Mouse (Mus musculus) central nervous system, embryonic 11.5 days (tissue): ENCODE measurements around the gene Ptms. TPM values are rescaled to one million over a fixed set of nuclear protein-coding genes. Genes with fewer than 3 reads are reported as not detected.

Source experiments
- polyA plus RNA-seq: library from polyadenylated mRNA; depleted of rRNA; stranded (reverse); fragments of >200 nt; gene quantifications from 2 replicates; pipeline ENCODE4 v1.2.3, GENCODE M21; 2012; rRNA removed

Ptms gene
- 1,105 and 3,481 TPM in 2 replicates for polyA plus RNA-seq

DNA sequence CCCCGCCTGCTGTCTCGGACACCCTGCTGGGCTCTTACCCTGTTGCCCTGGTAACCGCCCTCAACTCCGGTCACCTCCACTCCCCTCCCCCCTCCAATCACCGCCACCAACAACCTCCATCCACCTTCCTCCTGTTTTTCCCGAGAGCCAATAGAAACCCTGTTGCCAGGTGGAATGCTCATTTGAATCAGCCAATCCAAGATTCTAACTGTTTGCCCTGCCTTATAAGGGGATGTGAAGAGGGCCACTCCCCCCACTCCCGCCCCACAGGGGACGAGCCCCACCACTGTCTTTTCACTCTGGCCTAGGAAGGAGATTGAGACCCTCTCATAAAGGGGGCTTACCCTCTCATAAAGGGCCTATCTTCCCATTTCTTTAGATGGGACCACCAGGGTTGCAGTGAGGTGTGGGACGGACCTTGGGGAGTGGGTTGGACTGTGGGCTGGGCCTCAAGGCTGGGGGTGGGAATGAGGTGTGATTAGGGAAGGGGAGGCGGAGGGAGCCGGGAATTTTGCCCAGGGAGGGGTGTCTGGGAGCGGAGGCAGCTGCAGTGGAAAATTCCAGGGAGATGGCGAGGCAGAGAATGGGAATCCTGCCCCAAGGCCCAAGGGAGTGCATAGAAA is at the start of gene Ptms:
TSS of gene Ptms (minus strand) at position 409 of the 623 bp plus-strand sequence.

DNA sequence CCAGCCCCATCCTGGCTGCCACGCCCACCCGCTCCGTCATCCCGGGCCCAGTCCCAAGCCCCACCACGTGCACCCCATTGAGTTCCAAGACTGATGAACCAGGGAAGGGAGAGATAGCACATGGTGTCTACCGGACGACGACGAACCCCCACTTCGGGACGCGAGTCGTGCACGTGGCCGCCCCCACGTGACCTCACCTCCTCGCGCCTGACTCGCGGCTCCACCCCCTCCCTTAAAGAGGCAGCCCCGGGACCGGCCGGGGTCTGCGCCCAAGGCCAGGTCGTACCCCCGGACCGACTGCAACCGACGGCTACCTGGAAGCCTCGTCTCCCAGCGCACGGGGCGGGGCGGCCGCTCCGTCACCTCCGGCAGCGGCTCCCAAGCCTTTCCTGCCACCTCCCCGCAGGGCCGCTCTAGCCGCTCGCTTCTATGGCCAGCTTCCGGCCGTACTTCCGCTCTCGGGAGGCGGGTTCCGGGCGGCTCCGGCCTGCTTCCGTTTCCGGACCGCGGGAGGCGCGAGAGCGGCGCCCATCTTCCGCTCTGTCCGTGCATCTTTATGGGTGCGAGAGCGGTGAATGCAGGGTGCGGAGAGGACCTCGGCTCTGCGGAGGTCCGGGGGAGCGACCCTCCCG is 45.3 kb upstream of the Ptms start, which contains the start of gene Cops7a:
TSS of gene Cops7a (minus strand) at position 451 of the 632 bp plus-strand sequence.

GRCm38 (mm10) chr6:124930754-124931524 is 11.0 kb upstream of the Ptms start, which contains the start of gene Mlf2:
TSS of gene Mlf2 (plus strand) at chr6:124931386.

DNA sequence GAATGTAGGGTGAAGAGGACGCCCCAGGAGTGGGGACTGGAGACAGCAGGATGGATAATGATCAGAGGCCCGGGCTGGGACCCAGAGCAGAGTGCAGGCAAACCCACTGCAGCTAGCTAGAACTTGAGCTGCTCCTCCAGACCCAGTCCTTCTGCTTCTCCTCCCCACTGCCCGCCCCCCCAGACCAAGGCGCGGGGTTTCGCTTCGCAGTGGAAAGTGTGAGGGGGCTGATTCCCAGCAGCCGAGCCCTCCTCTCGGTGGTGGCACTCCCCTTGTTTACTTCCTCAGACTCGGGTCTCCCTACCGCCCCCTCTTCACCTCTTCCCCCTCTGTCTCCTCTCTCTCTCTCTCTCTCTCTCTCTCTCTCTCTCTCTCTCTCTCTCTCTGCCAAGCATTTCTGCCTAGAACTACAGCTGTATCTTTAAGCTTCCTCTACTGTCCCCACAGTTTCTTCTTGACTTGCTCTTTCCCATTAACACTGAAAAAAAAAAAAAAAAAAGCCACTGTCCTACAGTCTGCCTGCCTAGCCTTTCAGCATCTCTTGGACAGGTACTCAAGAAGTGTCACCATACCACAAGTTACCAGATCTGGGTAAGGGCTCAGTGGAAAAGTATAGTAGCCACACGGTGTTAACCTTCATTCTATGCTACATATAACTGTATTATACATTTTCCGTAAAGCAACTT is 8.2 kb downstream of the Ptms start, which contains the start of gene Lag3:
TSS of gene Lag3 (minus strand) at position 173 of the 686 bp plus-strand sequence.

DNA sequence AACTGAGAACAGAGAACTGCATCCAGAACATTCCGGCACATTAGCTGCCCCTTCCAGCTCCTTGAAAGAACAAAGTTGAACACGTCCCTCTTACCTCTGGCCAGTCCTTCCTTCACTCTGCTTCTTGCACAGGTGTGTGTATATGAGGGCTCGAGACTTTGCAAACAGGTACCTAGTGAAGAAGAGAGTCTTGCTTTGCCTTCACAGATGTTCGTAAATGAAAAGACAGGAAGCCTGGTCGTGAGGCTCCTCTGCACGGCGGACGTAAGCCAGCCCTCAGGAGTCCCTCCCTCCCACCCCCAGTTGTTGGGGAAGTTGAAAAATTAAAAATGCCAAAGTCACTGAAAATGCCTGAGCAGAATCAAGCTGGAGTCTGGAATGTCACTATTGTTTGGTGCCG is 31.9 kb downstream of the Ptms start, which contains the start of gene Cd4:
TSS of gene Cd4 (minus strand) at position 236 of the 400 bp plus-strand sequence.

Other genes starting within 250 kb of the Ptms start
- 177 and 187 TPM in 2 replicates for gene Emg1, start 207.9 kb downstream of the Ptms start, polyA plus RNA-seq
- gene Phb2, start 207.8 kb downstream of the Ptms start, polyA plus RNA-seq: 185 and 198 TPM in 2 replicates
- 5.3 and 7.8 TPM in 2 replicates for gene Ptpn6, start 181.4 kb downstream of the Ptms start, polyA plus RNA-seq
- gene Grcc10, start 178.7 kb downstream of the Ptms start, polyA plus RNA-seq: 383 and 432 TPM in 2 replicates
- 0.11 TPM in 1 of 2 replicates, not detected in the other for gene Gm45234, start 164.1 kb downstream of the Ptms start, polyA plus RNA-seq
- 40.9 and 65.1 TPM in 2 replicates for gene Atn1, start 163.6 kb downstream of the Ptms start, polyA plus RNA-seq
- gene Eno2, start 150.4 kb downstream of the Ptms start, polyA plus RNA-seq: 9.1 and 11.8 TPM in 2 replicates
- gene Lrrc23, start 140.4 kb downstream of the Ptms start, polyA plus RNA-seq: 4.2 and 11.4 TPM in 2 replicates
- 6.0 and 8.9 TPM in 2 replicates for gene Spsb2, start 111.4 kb downstream of the Ptms start, polyA plus RNA-seq
- gene Tpi1, start 105.8 kb downstream of the Ptms start, polyA plus RNA-seq: 559 and 705 TPM in 2 replicates
- gene Usp5, start 90.6 kb downstream of the Ptms start, polyA plus RNA-seq: 111 and 146 TPM in 2 replicates
- gene Cdca3, start 90.6 kb downstream of the Ptms start, polyA plus RNA-seq: 157 and 168 TPM in 2 replicates
- gene Gnb3, start 79.8 kb downstream of the Ptms start, polyA plus RNA-seq: 2.2 and 3.0 TPM in 2 replicates
- 103 and 125 TPM in 2 replicates for gene P3h3, start 62.4 kb downstream of the Ptms start, polyA plus RNA-seq
- 13.4 and 15.2 TPM in 2 replicates for gene Gpr162, start 56.1 kb downstream of the Ptms start, polyA plus RNA-seq
- 0.01 and 0.05 TPM in 2 replicates for gene Cd4, start 31.9 kb downstream of the Ptms start, polyA plus RNA-seq
- gene Lag3, start 8.4 kb downstream of the Ptms start, polyA plus RNA-seq: 2.3 and 3.2 TPM in 2 replicates
- 358 and 360 TPM in 2 replicates for gene Mlf2, start 11.3 kb upstream of the Ptms start, polyA plus RNA-seq
- 122 and 143 TPM in 2 replicates for gene Cops7a, start 45.4 kb upstream of the Ptms start, polyA plus RNA-seq
- 1.6 and 3.4 TPM in 2 replicates for gene Pianp, start 76.6 kb upstream of the Ptms start, polyA plus RNA-seq
- 52.2 and 93.4 TPM in 2 replicates for gene Zfp384, start 89.0 kb upstream of the Ptms start, polyA plus RNA-seq
- 130 and 145 TPM in 2 replicates for gene Ing4, start 119.7 kb upstream of the Ptms start, polyA plus RNA-seq
- 25.3 and 37.8 TPM in 2 replicates for gene Acrbp, start 129.6 kb upstream of the Ptms start, polyA plus RNA-seq
- 0.22 and 0.24 TPM in 2 replicates for gene Lpar5, start 147.8 kb upstream of the Ptms start, polyA plus RNA-seq
- 164 and 215 TPM in 2 replicates for gene Chd4, start 175.9 kb upstream of the Ptms start, polyA plus RNA-seq
- gene Nop2, start 211.8 kb upstream of the Ptms start, polyA plus RNA-seq: 45.9 and 58.2 TPM in 2 replicates
- gene Iffo1, start 225.1 kb upstream of the Ptms start, polyA plus RNA-seq: 26.0 and 30.3 TPM in 2 replicates
- gene Gapdh, start 246.4 kb upstream of the Ptms start, polyA plus RNA-seq: 3,932 and 4,365 TPM in 2 replicates